Mouse (Mus musculus) stomach, postnatal 0 days (tissue): ENCODE results near the gene Gm4778. TPM values are rescaled to one million over a fixed set of nuclear protein-coding genes. Genes with fewer than 3 reads are reported as not detected.
"Not testable (repeated sequence)": the region's sequence is repeated elsewhere in the genome, so short reads cannot be mapped to it uniquely, and the experiment has no call there.

Experiments
- ATAC-seq: fragments of 200-750 bp; cut with Nextera tagmentation; 2 replicates; pipeline ENCODE4 v1.8.0; 2017; ENCODE audit not compliant: low FRiP score, low TSS enrichment
- DNase-seq: peaks from one replicate; pipeline ENCODE4 v3.0.0-alpha.2; 2016; ENCODE audit warnings: low spot score
- H3K27ac ChIP-seq: fragments of 300-500 bp; sonication (generic); replicated peaks from 2 replicates; pipeline ENCODE4 v1.5.1; 2014; ENCODE audit warnings: mild to moderate bottlenecking, control low read depth
- H3K27me3 ChIP-seq: fragments of 300-500 bp; sonication (generic); 2 replicates; pipeline ENCODE4 v1.6.1; 2014; ENCODE audit warnings: low read length; ENCODE audit not compliant: control insufficient read depth, insufficient read depth
- H3K36me3 ChIP-seq: fragments of 300-500 bp; sonication (generic); 2 replicates; pipeline ENCODE4 v1.6.1; 2014; ENCODE audit warnings: low read length, mixed read lengths; ENCODE audit not compliant: control insufficient read depth, insufficient read depth
- H3K4me1 ChIP-seq: fragments of 300-500 bp; sonication (generic); replicated peaks from 2 replicates; pipeline ENCODE4 v1.6.1; 2014; ENCODE audit warnings: antibody characterized with exemption; ENCODE audit not compliant: control insufficient read depth, insufficient read depth
- H3K4me2 ChIP-seq: fragments of 300-500 bp; sonication (generic); replicated peaks from 2 replicates; pipeline ENCODE4 v1.6.1; 2014; ENCODE audit warnings: low read depth, mild to moderate bottlenecking, control low read depth, moderate library complexity
- H3K4me3 ChIP-seq: fragments of 300-500 bp; sonication (generic); 2 replicates; pipeline ENCODE4 v1.5.1; 2014; ENCODE audit warnings: low read depth, low read length, control low read depth
- H3K9ac ChIP-seq: fragments of 300-500 bp; sonication (generic); 2 replicates; pipeline ENCODE4 v1.6.1; 2014; ENCODE audit warnings: mild to moderate bottlenecking, low read length, control low read depth, mixed read lengths
- H3K9me3 ChIP-seq: fragments of 300-500 bp; sonication (generic); 2 replicates; pipeline ENCODE4 v1.6.1; 2016; ENCODE audit warnings: low read length; ENCODE audit not compliant: control insufficient read depth
- CTCF ChIP-seq: IDR thresholded peaks from 2 replicates; pipeline ENCODE4 v1.5.1; 2016; ENCODE audit warnings: antibody characterized with exemption, low read depth, mild to moderate bottlenecking, moderate library complexity
- EP300 ChIP-seq: optimal IDR thresholded peaks from 2 replicates; pipeline ENCODE3; 2016; ENCODE audit warnings: antibody characterized with exemption
- WGBS: fragments of 180-500 bp; shearing (Covaris S2); extraction: QIAGEN DNeasy Blood & Tissue Kit; methylation state at CpG from one replicate; pipeline ENCODE4 v1.1.7; 2014; 5-methylcytosine and 5-hydroxymethylcytosine counted together
- polyA plus RNA-seq: library from polyadenylated mRNA; unstranded; fragments of >200 nt; fragmentation: Nextera tagmentation; extraction: Ambion mirVana; gene quantifications from 2 replicates; pipeline ENCODE4 v1.2.1, GENCODE M21; 2015

The Gm4778 gene
- not detected in 2 replicates for polyA plus RNA-seq

DNA sequence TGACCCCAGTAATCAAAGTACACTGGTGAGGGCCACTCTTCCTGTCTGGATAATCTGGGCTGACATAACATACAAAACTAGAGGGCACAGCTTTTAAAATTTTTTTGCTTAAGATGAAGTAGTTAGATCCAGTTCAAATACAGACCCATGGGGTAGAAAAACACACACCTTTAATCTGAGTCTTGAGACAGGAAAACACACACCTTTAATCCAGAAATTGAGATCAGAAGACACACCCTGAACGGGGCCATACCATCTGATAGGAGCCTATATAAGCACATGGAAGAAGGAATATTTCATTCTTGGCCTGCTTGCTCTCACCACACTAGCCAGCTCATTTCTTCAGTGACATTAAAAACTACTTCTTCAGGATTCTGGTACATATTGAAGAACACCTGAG lies at the start of gene Gm4778:
Gm4778 (plus strand) TSS at position 301 of the 400 bp plus-strand sequence.
- H3K27me3 ChIP-seq, H3K4me1 ChIP-seq, H3K9ac ChIP-seq, H3K36me3 ChIP-seq, DNase-seq, H3K4me2 ChIP-seq, H3K4me3 ChIP-seq, ATAC-seq, H3K27ac ChIP-seq, H3K9me3 ChIP-seq: not testable (repeated sequence)
- 40% methylated on average over 1 of the region's 1 CpGs for WGBS

- Histone ChIP-seq H3K27ac (no peak overlapping the region), H3K9me3 (no peaks in the 10 kb centered on the region), H3K36me3 (no peaks in the 10 kb centered on the region), H3K4me3 (no peak overlapping the region), H3K4me1 (no peaks in the 10 kb centered on the region), H3K9ac (no peak overlapping the region), H3K27me3 (no peaks in the 10 kb centered on the region), H3K4me2 (no peak overlapping the region)
- no peak for TF ChIP-seq EP300
- TF ChIP-seq CTCF, result peak; percentile 69
- no peak for DNase-seq
- 0 out of 2 replicates have a peak, but pooled peaks have one; percentile 54 for ATAC-seq
- WGBS, result 42% methylated on average over 6 of the region's 6 CpGs
Measured at GRCm38 (mm10) chr3:94260598-94260997, 3.2 kb upstream of the Gm4778 start.

DNA sequence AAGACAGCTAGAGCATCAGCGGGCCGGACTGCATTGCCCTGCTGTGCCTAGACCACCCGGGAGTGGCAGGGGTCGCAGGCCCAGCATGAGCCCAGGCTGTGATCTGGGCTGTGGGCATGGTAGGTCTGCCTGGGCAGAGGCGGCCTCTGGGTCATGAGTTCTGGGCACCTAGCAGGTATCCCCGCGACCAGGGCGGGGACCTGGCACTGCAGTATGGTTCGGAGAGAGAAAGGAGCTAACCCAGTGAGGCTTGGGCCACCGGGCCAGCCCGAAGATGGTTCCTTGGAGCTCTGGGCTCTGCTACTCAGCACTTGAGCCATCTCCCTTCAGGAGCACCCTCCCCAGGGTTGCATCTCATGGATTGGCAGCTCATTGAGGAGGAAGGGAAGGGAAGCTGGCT lies 12.2 kb downstream of the Gm4778 start:
- H3K4me1 ChIP-seq, result no peaks in the 10 kb centered on the region
- TF ChIP-seq EP300, result no peak
- TF ChIP-seq CTCF, result no peak
- ATAC-seq (no peak), DNase-seq (no peak)
- H3K27ac ChIP-seq, result no peak overlapping the region
- no peak overlapping the region for H3K9ac ChIP-seq
- no peak overlapping the region for H3K4me3 ChIP-seq
- H3K9me3 ChIP-seq, result no peaks in the 10 kb centered on the region
- no peak overlapping the region for H3K4me2 ChIP-seq
- 83% methylated on average over 11 of the region's 11 CpGs for WGBS
- no peaks in the 10 kb centered on the region for H3K36me3 ChIP-seq
- H3K27me3 ChIP-seq, result no peaks in the 10 kb centered on the region

DNA sequence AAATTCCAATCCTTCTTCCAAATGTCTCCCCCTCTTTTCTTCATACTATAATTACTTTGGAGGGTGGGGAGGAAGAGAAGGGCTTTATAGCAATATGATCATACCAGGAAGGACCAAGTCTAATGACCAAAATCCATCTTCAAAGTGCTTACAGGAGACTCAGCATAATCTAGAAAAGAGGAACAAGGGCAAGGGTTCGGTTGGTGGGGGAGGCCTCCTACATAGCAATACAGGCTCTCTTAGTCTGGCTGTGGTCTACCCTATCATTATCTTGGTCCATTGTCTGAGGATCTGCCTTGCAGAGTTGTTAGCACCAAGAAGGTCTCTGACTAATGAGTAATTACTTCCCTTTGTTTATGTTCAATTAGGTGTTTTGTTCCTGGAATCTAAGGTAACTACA lies 41.6 kb downstream of the Gm4778 start:
- DNase-seq (no peak), ATAC-seq (no peak)
- no peak overlapping the region for H3K4me3 ChIP-seq
- H3K4me2 ChIP-seq, result no peak overlapping the region
- H3K9me3 ChIP-seq, result no peaks in the 10 kb centered on the region
- H3K9ac ChIP-seq, result no peak overlapping the region
- no peak overlapping the region for H3K27ac ChIP-seq
- no peaks in the 10 kb centered on the region for H3K4me1 ChIP-seq
- 93% methylated on average over 1 of the region's 1 CpGs for WGBS
- H3K27me3 ChIP-seq, result no peaks in the 10 kb centered on the region
- TF ChIP-seq EP300, result no peak
- no peak for TF ChIP-seq CTCF
- H3K36me3 ChIP-seq, result no peaks in the 10 kb centered on the region

GRCm38 (mm10) chr3:94306975-94307374 lies 43.1 kb downstream of the Gm4778 start:
- Histone ChIP-seq H3K4me1 (no peaks in the 10 kb centered on the region), H3K36me3 (no peaks in the 10 kb centered on the region), H3K4me3 (no peak overlapping the region), H3K27ac (no peak overlapping the region), H3K9ac (no peak overlapping the region), H3K9me3 (no peaks in the 10 kb centered on the region), H3K4me2 (no peak overlapping the region), H3K27me3 (no peaks in the 10 kb centered on the region)
- TF ChIP-seq EP300 (no peak), CTCF (no peak)
- DNase-seq (no peak), ATAC-seq (no peak)

GRCm38 (mm10) chr3:94309633-94310363 lies 46.0 kb downstream of the Gm4778 start, which contains the start of gene Them4:
Gene Them4, plus strand, starts transcription at chr3:94310089.
- Histone ChIP-seq H3K27me3 (no peaks in the 10 kb centered on the region), H3K4me2 (peak within 1 kb of the TSS; percentile 61), H3K36me3 (no peaks in the 10 kb centered on the region), H3K4me3 (peak within 1 kb of the TSS; percentile 67), H3K9ac (peak within 1 kb of the TSS; percentile 73), H3K9me3 (no peaks in the 10 kb centered on the region), H3K4me1 (no peaks in the 10 kb centered on the region), H3K27ac (peak within 1 kb of the TSS; percentile 88)
- peak; percentile 100 for ATAC-seq
- peak; percentile 45 for TF ChIP-seq CTCF
- TF ChIP-seq EP300, result no peak
- DNase-seq, result peak; percentile 94
- under 1% methylated on average over 47 of the region's 47 CpGs for WGBS
